Mouse (Mus musculus) B cell, adult 67 days (primary cell): ENCODE data around the gene Plaur. TPM values are rescaled to one million over a fixed set of nuclear protein-coding genes. Genes with fewer than 3 reads are reported as not detected.

Source experiments
- total RNA-seq, 2 experiments: library from RNA; stranded (reverse); gene quantifications; 4 replicates each; pipeline ENCODE4 v1.2.4; 2023

The Plaur gene
- total RNA-seq: 100 to 1,000 TPM; 432 to 444 TPM

DNA sequence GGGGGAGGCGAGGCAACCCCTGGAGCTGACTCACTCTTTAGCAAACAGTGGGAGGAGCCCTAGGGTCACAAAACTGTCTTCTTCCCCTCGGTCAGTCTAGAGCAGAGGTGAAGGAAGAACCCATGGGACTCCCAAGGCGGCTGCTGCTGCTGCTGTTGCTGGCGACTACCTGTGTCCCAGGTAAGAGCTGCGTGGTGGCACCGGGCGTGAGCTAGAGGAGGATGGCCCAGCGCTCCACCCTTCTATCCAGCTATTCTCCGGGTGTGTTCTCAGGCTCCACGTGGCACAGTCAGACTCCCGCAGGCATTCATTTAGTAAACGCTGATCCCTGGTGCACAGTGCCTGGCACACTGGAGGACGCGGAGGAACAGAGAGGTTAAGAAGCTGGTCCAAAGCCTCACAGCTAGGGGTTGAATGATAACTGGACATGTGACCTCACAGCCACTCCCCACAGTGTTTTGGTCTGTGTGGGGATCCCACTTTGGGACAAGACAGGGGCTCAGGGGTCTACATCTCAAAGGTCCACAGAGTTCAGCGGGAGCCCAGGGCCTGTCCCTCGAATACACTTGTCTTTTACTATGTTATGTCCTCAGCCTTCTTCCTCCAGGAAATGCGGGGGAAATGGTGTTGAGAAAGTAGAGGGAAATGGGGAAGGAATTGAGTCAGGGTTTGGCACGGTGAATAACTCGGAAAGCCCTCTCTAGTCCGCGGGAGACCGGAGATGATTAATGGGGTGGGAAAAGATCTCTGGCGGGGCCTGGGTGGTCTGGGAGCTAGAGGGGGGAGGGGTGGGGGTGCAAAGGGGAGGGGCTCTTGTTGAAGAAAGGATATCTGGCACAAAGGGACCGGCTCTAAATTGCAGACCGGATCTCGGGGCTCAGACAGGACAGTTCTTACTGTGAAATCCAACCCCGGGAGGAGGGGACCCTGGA lies at the start of gene Plaur:
Gene Plaur, plus strand, starts transcription at position 97 of the 932 bp plus-strand sequence.

DNA sequence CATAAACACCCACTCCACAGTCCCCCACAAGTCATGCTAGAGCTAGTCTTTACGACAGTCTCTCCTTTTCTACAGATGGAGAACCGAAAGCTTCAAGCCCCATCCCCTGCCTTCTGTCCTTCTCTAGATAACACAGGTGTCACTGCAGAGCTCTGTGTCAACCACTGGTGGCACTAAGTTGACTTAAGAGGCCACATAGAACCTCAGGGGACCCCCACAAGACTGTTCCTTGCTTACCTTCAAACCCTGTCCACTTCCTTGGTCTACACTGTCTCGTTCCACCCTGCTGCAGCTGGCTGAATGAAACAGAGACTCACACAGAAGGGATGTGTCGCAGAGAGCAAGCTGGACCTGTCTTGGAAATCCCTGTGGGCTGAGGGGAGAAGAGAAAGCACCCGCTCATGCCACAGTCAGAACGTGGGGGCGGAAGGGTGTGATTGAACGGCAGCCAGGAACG lies 10.4 kb upstream of the Plaur start, which contains the start of gene Irgc1:
Gene Irgc1, minus strand, starts transcription at position 443 of the 457 bp plus-strand sequence.

DNA sequence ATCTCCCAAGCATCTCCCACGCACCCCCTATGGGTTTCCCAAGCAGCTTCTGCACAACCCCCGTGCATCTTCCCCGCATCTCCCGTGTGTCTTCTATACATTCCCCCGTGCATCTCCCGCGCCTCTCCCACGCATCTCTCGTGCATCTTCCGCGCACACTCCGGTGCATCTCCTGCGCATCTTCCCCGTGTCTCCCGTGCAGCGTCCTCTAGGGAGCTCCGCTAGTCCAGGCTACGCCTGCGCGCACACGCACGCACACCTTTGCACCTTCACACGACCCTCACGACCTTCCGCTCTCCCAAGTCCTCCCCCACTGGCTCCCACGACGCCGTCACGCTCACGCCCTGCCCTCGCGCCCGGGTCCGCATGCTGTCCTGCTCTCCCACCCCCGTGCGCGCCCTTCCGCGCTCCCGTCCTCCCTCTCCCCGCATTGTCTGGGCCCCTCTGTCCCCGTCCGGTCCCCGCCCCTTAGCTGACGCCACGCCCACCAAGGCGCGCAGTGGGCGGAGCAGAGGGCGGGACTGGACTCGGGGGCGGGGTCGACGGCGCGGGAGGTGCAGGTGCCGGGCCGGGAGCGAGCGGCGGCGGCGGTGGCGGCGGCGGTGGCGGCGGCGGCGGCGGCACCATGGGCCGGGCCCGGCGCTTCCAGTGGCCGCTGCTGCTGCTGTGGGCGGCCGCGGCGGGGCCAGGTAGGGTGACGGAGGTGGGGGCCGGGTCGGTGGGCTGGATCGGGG lies 19.4 kb downstream of the Plaur start, which contains the start of gene Cadm4:
Gene Cadm4, plus strand, starts transcription at position 550 of the 734 bp plus-strand sequence.

GRCm38 (mm10) chr7:24506838-24507725 lies 44.8 kb downstream of the Plaur start, which contains the start of gene Zfp428:
Gene Zfp428 (plus strand): TSS chr7:24507006.

DNA sequence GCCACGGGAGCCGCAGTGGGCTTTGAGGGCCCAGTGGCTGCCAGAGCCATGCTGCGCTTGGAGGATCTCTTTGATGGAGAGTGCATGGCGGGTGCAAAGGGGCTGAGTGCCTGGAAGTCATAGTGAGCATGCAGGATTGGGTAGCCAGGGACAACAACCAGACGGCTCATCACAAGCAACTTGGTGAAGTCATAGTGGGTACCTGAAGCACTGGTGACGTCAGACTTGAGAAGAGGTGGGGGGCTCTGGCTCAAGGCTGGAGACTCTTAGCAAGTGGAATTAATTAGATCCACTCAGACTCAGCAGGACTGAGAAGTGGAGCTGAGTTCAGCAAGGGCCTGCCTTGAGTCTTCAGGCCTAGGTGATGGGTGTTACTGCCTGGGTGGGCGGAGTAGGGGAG lies 50.1 kb downstream of the Plaur start, which contains the start of gene AC161166.1:
Gene AC161166.1, minus strand, starts transcription at position 101 of the 400 bp plus-strand sequence.

Other genes with a start within 250 kb of the Plaur start
- gene Zfp109, start 224.9 kb upstream of the Plaur start, total RNA-seq: 1 to 10 TPM in 1 of 2 experiments, under 1 TPM in 1; 0.36 to 2.6 TPM
- gene Zfp108, start 207.7 kb upstream of the Plaur start, total RNA-seq: not detected
- under 1 TPM; 0.33 to 0.46 TPM for gene Zfp93, start 192.1 kb upstream of the Plaur start, total RNA-seq
- gene Zfp61, start 161.3 kb upstream of the Plaur start, total RNA-seq: 10 to 100 TPM; 10.7 to 11.3 TPM
- 10 to 100 TPM in 1 of 2 experiments, 1 to 10 TPM in 1; 6.4 to 14.3 TPM for gene Zfp94, start 145.8 kb upstream of the Plaur start, total RNA-seq
- not detected for gene Tescl, start 128.5 kb upstream of the Plaur start, total RNA-seq
- not detected for gene Lypd5, start 113.3 kb upstream of the Plaur start, total RNA-seq
- gene Kcnn4, start 92.2 kb upstream of the Plaur start, total RNA-seq: 1 to 10 TPM; 4.2 to 9.5 TPM
- gene Smg9, start 62.9 kb upstream of the Plaur start, total RNA-seq: 10 to 100 TPM; 77.0 to 91.8 TPM
- 1 to 10 TPM; 5.0 to 7.7 TPM for gene Irgc1, start 10.2 kb upstream of the Plaur start, total RNA-seq
- gene Cadm4, start 19.5 kb downstream of the Plaur start, total RNA-seq: 1 to 10 TPM; 1.1 to 1.3 TPM
- gene Zfp428, start 44.5 kb downstream of the Plaur start, total RNA-seq: 1 to 10 TPM in 1 of 2 experiments, under 1 TPM in 1; 0.93 to 1.3 TPM
- gene AC161166.1, start 50.0 kb downstream of the Plaur start, total RNA-seq: not detected
- gene Irgq, start 68.2 kb downstream of the Plaur start, total RNA-seq: 10 to 100 TPM; 24.8 to 25.6 TPM
- under 1 TPM in 1 of 2 experiments, not detected in 1; 0.67 TPM for gene Pinlyp, start 83.6 kb downstream of the Plaur start, total RNA-seq
- 100 to 1,000 TPM in 1 of 2 experiments, 10 to 100 TPM in 1; 93.4 to 102 TPM for gene Xrcc1, start 83.8 kb downstream of the Plaur start, total RNA-seq
- 10 to 100 TPM; 12.1 to 13.1 TPM for gene Ethe1, start 125.1 kb downstream of the Plaur start, total RNA-seq
- not detected for gene Zfp575, start 125.2 kb downstream of the Plaur start, total RNA-seq
- 10 to 100 TPM; 28.9 to 29.4 TPM for gene Phldb3, start 148.3 kb downstream of the Plaur start, total RNA-seq
- gene Lypd3, start 174.1 kb downstream of the Plaur start, total RNA-seq: under 1 TPM; 0.33 to 0.64 TPM
- not detected for gene Tex101, start 214.2 kb downstream of the Plaur start, total RNA-seq
- not detected for gene BC049730, start 246.8 kb downstream of the Plaur start, total RNA-seq